Mouse (Mus musculus): Measurements from ENCODE around the gene Tmem63c.

- TF ChIP-seq CTCF (IDR thresholded peaks at IDR 0.05) (no peak), EP300 (IDR thresholded peaks at IDR 0.05) (no peak)
Observed at GRCm38 (mm10) chr12:87091916-87092315, 70.8 kb downstream of the Tmem63c start.
